Mouse (Mus musculus): ENCODE measurements around the gene Fgfr2. TPM values are rescaled to one million over a fixed set of nuclear protein-coding genes. Genes with fewer than 3 reads are reported as not detected.

Fgfr2 gene
- polyA plus RNA-seq, 1 experiment = 14.7 TPM

- Histone ChIP-seq H3K4me3 (ENCODE audit: low read depth, low read length) (peak overlapping the region; percentile 54), H3K27me3 (ENCODE audit: control insufficient read depth, insufficient read depth, low read length) (peaks cover 24% of the 10 kb centered on the region), H3K4me1 (ENCODE audit: control insufficient read depth, insufficient read depth, insufficient read length, low read length) (no peaks in the 10 kb centered on the region), H3K36me3 (ENCODE audit: control insufficient read depth, insufficient read depth, low read length) (no peaks in the 10 kb centered on the region), H3K27ac (ENCODE audit: insufficient read depth, low read depth, low read length) (no peak overlapping the region)
- no peak for TF ChIP-seq CTCF (IDR thresholded peaks at IDR 0.05; ENCODE audit: extremely low read depth, insufficient read length, insufficient replicate concordance, low read depth, low read length)
- no peak for TF ChIP-seq POLR2A (IDR thresholded peaks at IDR 0.05; ENCODE audit: low read depth, low read length)
- 8% methylated on average over 16 of the region's 16 CpGs for WGBS
Measured at GRCm38 (mm10) chr7:130935421-130935792, 2187.7 kb downstream of the Fgfr2 start.

GRCm38 (mm10) chr7:130934654-130935053 is 2188.5 kb downstream of the Fgfr2 start:
- no peak overlapping the region for H3K4me3 ChIP-seq (ENCODE audit: low read depth, low read length)
- H3K36me3 ChIP-seq (ENCODE audit: control insufficient read depth, insufficient read depth, low read length) = no peaks in the 10 kb centered on the region
- H3K27me3 ChIP-seq (ENCODE audit: control insufficient read depth, insufficient read depth, low read length) = peaks cover 24% of the 10 kb centered on the region
- TF ChIP-seq POLR2A (IDR thresholded peaks at IDR 0.05; ENCODE audit: low read depth, low read length) (no peak), CTCF (IDR thresholded peaks at IDR 0.05; ENCODE audit: extremely low read depth, insufficient read length, insufficient replicate concordance, low read depth, low read length) (no peak)
- WGBS = 84% methylated on average over 4 of the region's 4 CpGs
- no peak overlapping the region for H3K27ac ChIP-seq (ENCODE audit: insufficient read depth, low read depth, low read length)
- no peaks in the 10 kb centered on the region for H3K4me1 ChIP-seq (ENCODE audit: control insufficient read depth, insufficient read depth, insufficient read length, low read length)

DNA sequence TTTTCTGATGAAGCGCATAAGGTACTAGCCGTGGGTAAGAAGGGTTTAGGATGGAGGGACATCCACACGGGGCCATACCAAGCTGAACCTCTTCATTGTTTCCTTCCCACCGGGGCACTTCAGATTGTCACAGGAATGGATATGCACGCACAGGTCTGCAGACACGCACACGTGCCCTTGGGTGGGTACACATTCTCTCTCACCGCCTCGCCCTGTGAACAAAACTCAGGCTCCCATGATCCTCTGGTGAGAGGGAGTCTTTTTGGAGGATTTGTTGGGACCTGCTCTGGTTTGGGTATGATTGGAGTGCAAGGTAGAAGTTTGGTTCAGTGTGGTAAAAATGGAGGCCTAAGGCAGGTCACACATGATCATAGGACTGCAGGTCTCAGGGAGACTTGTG is 2190.2 kb downstream of the Fgfr2 start:
- Histone ChIP-seq H3K36me3 (ENCODE audit: control insufficient read depth, insufficient read depth, low read length) (no peaks in the 10 kb centered on the region), H3K27me3 (ENCODE audit: control insufficient read depth, insufficient read depth, low read length) (peaks cover 24% of the 10 kb centered on the region), H3K4me1 (ENCODE audit: control insufficient read depth, insufficient read depth, insufficient read length, low read length) (no peaks in the 10 kb centered on the region), H3K27ac (ENCODE audit: insufficient read depth, low read depth, low read length) (no peak overlapping the region), H3K4me3 (ENCODE audit: low read depth, low read length) (no peak overlapping the region)
- 75% methylated on average over 9 of the region's 9 CpGs for WGBS
- TF ChIP-seq CTCF (IDR thresholded peaks at IDR 0.05; ENCODE audit: extremely low read depth, insufficient read length, insufficient replicate concordance, low read depth, low read length) (no peak), POLR2A (IDR thresholded peaks at IDR 0.05; ENCODE audit: low read depth, low read length) (no peak)

DNA sequence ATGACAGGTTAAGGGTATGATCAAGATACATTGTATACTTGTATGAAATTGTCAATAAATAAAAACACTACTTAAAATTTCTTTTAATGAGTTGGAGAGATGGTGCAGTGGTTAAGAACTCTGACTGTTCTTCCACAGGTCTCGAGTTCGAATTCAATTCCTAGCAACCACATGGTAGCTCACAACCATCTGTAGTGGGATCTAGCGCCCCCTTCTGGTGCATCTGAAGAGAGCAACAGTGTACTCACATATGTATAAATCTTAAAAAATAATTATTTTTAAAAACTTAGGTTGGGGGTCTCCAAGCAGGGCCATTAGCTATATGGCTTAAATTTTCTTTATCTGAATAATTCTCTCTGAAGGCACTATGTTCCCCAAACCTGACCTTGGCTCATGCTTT is 2192.7 kb downstream of the Fgfr2 start:
- Histone ChIP-seq H3K36me3 (ENCODE audit: control insufficient read depth, insufficient read depth, low read length) (no peaks in the 10 kb centered on the region), H3K27ac (ENCODE audit: insufficient read depth, low read depth, low read length) (no peak overlapping the region), H3K27me3 (ENCODE audit: control insufficient read depth, insufficient read depth, low read length) (peaks cover 4% of the 10 kb centered on the region), H3K4me3 (ENCODE audit: low read depth, low read length) (no peak overlapping the region), H3K4me1 (ENCODE audit: control insufficient read depth, insufficient read depth, insufficient read length, low read length) (no peaks in the 10 kb centered on the region)
- WGBS = 59% methylated on average over 3 of the region's 3 CpGs
- TF ChIP-seq CTCF (IDR thresholded peaks at IDR 0.05; ENCODE audit: extremely low read depth, insufficient read length, insufficient replicate concordance, low read depth, low read length) (no peak), POLR2A (IDR thresholded peaks at IDR 0.05; ENCODE audit: low read depth, low read length) (no peak)

DNA sequence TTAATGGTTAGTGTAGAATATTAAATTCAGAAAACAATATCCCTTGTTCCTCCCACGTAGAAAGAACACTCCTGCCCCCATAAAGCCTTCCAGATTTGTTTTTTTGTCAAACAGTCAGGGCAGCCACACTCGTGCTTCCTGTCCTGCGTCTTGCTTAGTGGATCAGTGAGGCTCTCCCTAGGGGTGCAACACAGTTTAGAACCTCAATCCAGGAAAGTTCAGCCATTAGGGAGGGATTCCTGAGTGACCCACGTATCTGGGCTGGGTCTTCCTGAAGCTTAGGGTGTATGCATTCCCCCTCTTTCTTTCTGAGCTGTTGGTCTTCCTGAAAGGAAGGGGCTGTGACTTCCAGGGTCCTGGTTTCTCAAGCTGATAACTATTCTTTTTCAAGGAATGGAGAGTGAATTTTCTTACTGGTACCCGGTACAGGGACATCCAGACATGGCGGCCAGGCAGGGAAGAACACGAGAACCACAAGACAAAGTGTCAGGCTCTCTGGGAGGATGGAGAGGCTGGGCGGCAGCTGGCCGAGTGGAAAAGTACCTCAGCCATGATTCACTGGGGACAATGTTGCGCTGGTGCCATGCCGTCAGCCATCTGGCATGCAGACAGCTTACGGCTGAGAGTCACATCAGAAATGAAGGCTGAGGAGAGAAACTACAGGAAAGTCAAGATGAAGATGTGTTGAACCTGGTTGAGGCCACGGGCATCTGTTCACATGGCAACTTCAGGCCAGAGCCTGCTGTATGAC is 2200.0 kb downstream of the Fgfr2 start:
- H3K36me3 ChIP-seq (ENCODE audit: control insufficient read depth, insufficient read depth, low read length) = no peaks in the 10 kb centered on the region
- WGBS = 72% methylated on average over 13 of the region's 13 CpGs
- no peak overlapping the region for H3K4me3 ChIP-seq (ENCODE audit: low read depth, low read length)
- H3K27me3 ChIP-seq (ENCODE audit: control insufficient read depth, insufficient read depth, low read length) = no peaks in the 10 kb centered on the region
- TF ChIP-seq CTCF (IDR thresholded peaks at IDR 0.05; ENCODE audit: extremely low read depth, insufficient read length, insufficient replicate concordance, low read depth, low read length) = no peak
- no peak for TF ChIP-seq POLR2A (IDR thresholded peaks at IDR 0.05; ENCODE audit: low read depth, low read length)
- no peak overlapping the region for H3K27ac ChIP-seq (ENCODE audit: insufficient read depth, low read depth, low read length)
- no peaks in the 10 kb centered on the region for H3K4me1 ChIP-seq (ENCODE audit: control insufficient read depth, insufficient read depth, insufficient read length, low read length)

DNA sequence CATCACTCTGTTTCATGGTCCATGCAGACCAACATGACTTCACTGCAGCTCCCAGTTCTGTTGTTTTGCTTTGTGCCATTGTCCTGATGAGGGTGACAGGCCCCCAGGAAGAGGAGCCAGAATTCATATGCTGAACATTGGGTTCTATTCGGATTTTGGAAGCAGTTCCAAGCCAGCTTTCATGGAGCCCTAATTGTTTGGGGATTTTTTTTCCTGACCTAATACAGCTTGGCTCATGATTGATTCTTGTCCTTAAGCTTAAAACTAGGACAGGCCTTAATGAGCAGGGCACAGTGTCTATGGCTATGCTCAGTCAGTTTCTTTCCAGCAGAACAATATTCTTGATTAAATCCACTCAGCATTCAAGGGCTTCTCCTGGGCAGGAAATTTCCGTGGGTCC is 2204.9 kb downstream of the Fgfr2 start:
- Histone ChIP-seq H3K4me1 (ENCODE audit: control insufficient read depth, insufficient read depth, insufficient read length, low read length) (no peaks in the 10 kb centered on the region), H3K4me3 (ENCODE audit: low read depth, low read length) (no peak overlapping the region), H3K36me3 (ENCODE audit: control insufficient read depth, insufficient read depth, low read length) (peaks cover 3% of the 10 kb centered on the region; the same call in 1 of the 2 replicates), H3K27me3 (ENCODE audit: control insufficient read depth, insufficient read depth, low read length) (no peaks in the 10 kb centered on the region), H3K27ac (ENCODE audit: insufficient read depth, low read depth, low read length) (no peak overlapping the region)
- 63% methylated on average over 2 of the region's 2 CpGs for WGBS
- TF ChIP-seq CTCF (IDR thresholded peaks at IDR 0.05; ENCODE audit: extremely low read depth, insufficient read length, insufficient replicate concordance, low read depth, low read length) (no peak), POLR2A (IDR thresholded peaks at IDR 0.05; ENCODE audit: low read depth, low read length) (no peak)

DNA sequence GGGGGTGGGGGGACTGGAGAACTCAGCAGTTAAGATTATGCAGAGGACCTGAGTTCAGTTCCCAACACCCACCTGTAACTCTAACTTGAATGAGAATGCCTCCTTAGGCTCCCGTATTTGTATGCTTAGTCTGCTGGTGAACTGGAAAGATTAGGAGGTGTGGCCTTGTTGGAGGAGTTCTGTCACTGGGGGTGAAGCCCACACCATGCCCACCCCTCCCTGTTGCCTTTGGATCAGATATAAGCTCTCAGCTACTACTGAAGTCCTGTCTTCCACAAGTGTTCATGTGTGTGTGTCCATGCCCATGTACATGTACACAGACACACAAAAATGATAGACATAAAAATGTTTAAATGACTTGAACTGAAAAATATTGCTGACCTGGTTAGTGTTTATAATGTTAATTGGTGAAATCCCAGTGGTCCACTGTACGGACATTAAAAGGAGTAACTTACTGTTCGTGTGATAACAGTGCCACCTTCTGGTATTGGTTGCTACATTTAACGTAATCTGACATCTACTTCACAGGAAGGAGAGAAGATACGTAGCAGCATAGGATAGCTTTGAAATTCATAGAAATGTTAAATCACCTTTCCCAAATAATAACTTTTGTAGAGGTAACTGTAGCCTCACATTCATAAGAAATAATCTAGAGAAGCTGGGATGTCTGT is 2208.3 kb downstream of the Fgfr2 start:
- H3K27me3 ChIP-seq (ENCODE audit: control insufficient read depth, insufficient read depth, low read length) = no peaks in the 10 kb centered on the region
- no peaks in the 10 kb centered on the region for H3K4me1 ChIP-seq (ENCODE audit: control insufficient read depth, insufficient read depth, insufficient read length, low read length)
- H3K4me3 ChIP-seq (ENCODE audit: low read depth, low read length) = no peak overlapping the region
- TF ChIP-seq CTCF (IDR thresholded peaks at IDR 0.05; ENCODE audit: extremely low read depth, insufficient read length, insufficient replicate concordance, low read depth, low read length) = no peak
- no peak for TF ChIP-seq POLR2A (IDR thresholded peaks at IDR 0.05; ENCODE audit: low read depth, low read length)
- WGBS = 41% methylated on average over 5 of the region's 5 CpGs
- H3K36me3 ChIP-seq (ENCODE audit: control insufficient read depth, insufficient read depth, low read length) = peaks cover 24% of the 10 kb centered on the region
- no peak overlapping the region for H3K27ac ChIP-seq (ENCODE audit: insufficient read depth, low read depth, low read length)

Data from small intestine, adult 2 months (tissue).